Mouse (Mus musculus): ENCODE data around the gene Ugt1a1. TPM values are rescaled to one million over a fixed set of nuclear protein-coding genes. Genes with fewer than 3 reads are reported as not detected.

Gene Ugt1a1
- polyA plus RNA-seq, 1 experiment from 2014 or later = not detected

GRCm38 (mm10) chr1:88264237-88264868 is 52.6 kb downstream of the Ugt1a1 start:
- no peak overlapping the region for H3K9ac ChIP-seq (ENCODE audit: low read length)
- no peak overlapping the region for H3K4me2 ChIP-seq
- H3K4me3 ChIP-seq (ENCODE audit: low read depth, low read length) = no peak overlapping the region
- no peak for ATAC-seq (ENCODE audit: low FRiP score)
- H3K9me3 ChIP-seq (ENCODE audit: control insufficient read depth, low read length) = peaks cover 25% of the 10 kb centered on the region
- H3K27ac ChIP-seq (ENCODE audit: low read depth, low read length) = no peak overlapping the region
- H3K27me3 ChIP-seq (ENCODE audit: control insufficient read depth, insufficient read depth, low read length) = no peaks in the 10 kb centered on the region
- peaks cover 86% of the 10 kb centered on the region for H3K36me3 ChIP-seq (ENCODE audit: control insufficient read depth, insufficient read depth, low read length)
- WGBS = 90% methylated on average over 7 of the region's 7 CpGs
- DNase-seq (ENCODE audit: low spot score, missing footprints) = no peak
- no peaks in the 10 kb centered on the region for H3K4me1 ChIP-seq (ENCODE audit: control insufficient read depth, insufficient read depth, low read length)

- Histone ChIP-seq H3K4me2 (no peak overlapping the region), H3K4me1 (ENCODE audit: control insufficient read depth, insufficient read depth, low read length) (no peaks in the 10 kb centered on the region), H3K9me3 (ENCODE audit: control insufficient read depth, low read length) (peaks cover 24% of the 10 kb centered on the region), H3K27me3 (ENCODE audit: control insufficient read depth, insufficient read depth, low read length) (no peaks in the 10 kb centered on the region), H3K36me3 (ENCODE audit: control insufficient read depth, insufficient read depth, low read length) (peaks cover 91% of the 10 kb centered on the region), H3K4me3 (ENCODE audit: low read depth, low read length) (no peak overlapping the region), H3K27ac (ENCODE audit: low read depth, low read length) (no peak overlapping the region), H3K9ac (ENCODE audit: low read length) (no peak overlapping the region)
- ATAC-seq (ENCODE audit: low FRiP score) (no peak), DNase-seq (ENCODE audit: low spot score, missing footprints) (no peak)
- WGBS = 82% methylated on average over 4 of the region's 4 CpGs
These were observed 53.1 kb downstream of the Ugt1a1 start for GRCm38 (mm10) chr1:88264869-88265240.

DNA sequence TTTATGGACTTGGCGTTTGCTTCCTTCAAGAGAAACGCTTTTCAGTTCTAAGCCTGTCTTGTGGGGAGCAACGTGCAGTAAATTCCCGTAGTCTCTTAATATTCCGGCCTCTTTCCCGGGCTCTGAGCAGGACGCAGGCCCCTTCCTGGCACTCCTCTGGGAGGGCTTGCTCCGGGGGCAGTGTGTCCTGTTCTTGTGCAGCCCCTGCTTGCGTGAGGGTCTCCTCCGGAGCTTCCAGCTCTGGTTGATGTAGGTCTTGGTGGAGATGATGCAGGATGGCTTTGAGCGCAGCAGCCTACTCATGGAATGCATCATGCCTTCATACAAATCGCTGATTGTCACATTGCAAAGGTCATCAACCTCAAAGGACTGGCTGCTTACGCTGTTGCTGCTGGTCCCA is 54.4 kb downstream of the Ugt1a1 start:
- no peak for ATAC-seq (ENCODE audit: low FRiP score)

GRCm38 (mm10) chr1:88267489-88267888 is 55.7 kb downstream of the Ugt1a1 start:
- Histone ChIP-seq H3K27ac (ENCODE audit: low read depth, low read length) (no peak overlapping the region), H3K27me3 (ENCODE audit: control insufficient read depth, insufficient read depth, low read length) (no peaks in the 10 kb centered on the region), H3K4me2 (no peak overlapping the region), H3K9ac (ENCODE audit: low read length) (no peak overlapping the region), H3K36me3 (ENCODE audit: control insufficient read depth, insufficient read depth, low read length) (peaks cover 87% of the 10 kb centered on the region), H3K4me3 (ENCODE audit: low read depth, low read length) (no peak overlapping the region), H3K4me1 (ENCODE audit: control insufficient read depth, insufficient read depth, low read length) (no peaks in the 10 kb centered on the region), H3K9me3 (ENCODE audit: control insufficient read depth, low read length) (peaks cover 12% of the 10 kb centered on the region)
- 96% methylated on average over 6 of the region's 6 CpGs for whole genome bisulfite sequencing
- peak; percentile 7; the same call in 1 of the 2 replicates for ATAC-seq (ENCODE audit: low FRiP score)
- DNase-seq (ENCODE audit: low spot score, missing footprints) = no peak

More for the DNA sequence above, 54.4 kb downstream of the Ugt1a1 start:
- Histone ChIP-seq H3K27me3 (ENCODE audit: control insufficient read depth, insufficient read depth, low read length) (no peaks in the 10 kb centered on the region), H3K27ac (ENCODE audit: low read depth, low read length) (no peak overlapping the region), H3K9ac (ENCODE audit: low read length) (no peak overlapping the region), H3K9me3 (ENCODE audit: control insufficient read depth, low read length) (peaks cover 20% of the 10 kb centered on the region), H3K4me2 (no peak overlapping the region), H3K36me3 (ENCODE audit: control insufficient read depth, insufficient read depth, low read length) (peaks cover 88% of the 10 kb centered on the region), H3K4me3 (ENCODE audit: low read depth, low read length) (no peak overlapping the region), H3K4me1 (ENCODE audit: control insufficient read depth, insufficient read depth, low read length) (no peaks in the 10 kb centered on the region)
- 90% methylated on average over 13 of the region's 13 CpGs for whole genome bisulfite sequencing
- DNase-seq (ENCODE audit: low spot score, missing footprints) = no peak

GRCm38 (mm10) chr1:88268070-88268469 is 56.3 kb downstream of the Ugt1a1 start:
- H3K36me3 ChIP-seq (ENCODE audit: control insufficient read depth, insufficient read depth, low read length) = peaks cover 86% of the 10 kb centered on the region
- ATAC-seq (ENCODE audit: low FRiP score) (no peak), DNase-seq (ENCODE audit: low spot score, missing footprints) (no peak)
- H3K4me3 ChIP-seq (ENCODE audit: low read depth, low read length) = no peak overlapping the region
- no peaks in the 10 kb centered on the region for H3K27me3 ChIP-seq (ENCODE audit: control insufficient read depth, insufficient read depth, low read length)
- WGBS = 85% methylated on average over 6 of the region's 6 CpGs
- H3K4me2 ChIP-seq = no peak overlapping the region
- no peak overlapping the region for H3K27ac ChIP-seq (ENCODE audit: low read depth, low read length)
- no peak overlapping the region for H3K9ac ChIP-seq (ENCODE audit: low read length)
- H3K9me3 ChIP-seq (ENCODE audit: control insufficient read depth, low read length) = peaks cover 12% of the 10 kb centered on the region
- no peaks in the 10 kb centered on the region for H3K4me1 ChIP-seq (ENCODE audit: control insufficient read depth, insufficient read depth, low read length)

Other genes with a start within 250 kb of the Ugt1a1 start
- 27.9 and 29.2 TPM in 2 replicates for gene Usp40, start 203.4 kb upstream of the Ugt1a1 start, polyA plus RNA-seq (2014; fragmentation: Nextera tagmentation; extraction: Ambion mirVana)
- not detected in 2 replicates for gene Ugt1a10, start 156.6 kb upstream of the Ugt1a1 start, polyA plus RNA-seq (2014; fragmentation: Nextera tagmentation; extraction: Ambion mirVana)
- gene Ugt1a9, start 141.2 kb upstream of the Ugt1a1 start, polyA plus RNA-seq (2014; fragmentation: Nextera tagmentation; extraction: Ambion mirVana) = not detected in 2 replicates
- not detected in 2 replicates for gene Ugt1a8, start 124.1 kb upstream of the Ugt1a1 start, polyA plus RNA-seq (2014; fragmentation: Nextera tagmentation; extraction: Ambion mirVana)
- gene Ugt1a7c, start 116.9 kb upstream of the Ugt1a1 start, polyA plus RNA-seq (2014; fragmentation: Nextera tagmentation; extraction: Ambion mirVana) = 0.97 and 1.2 TPM in 2 replicates
- not detected in 2 replicates for gene Ugt1a6b, start 108.7 kb upstream of the Ugt1a1 start, polyA plus RNA-seq (2014; fragmentation: Nextera tagmentation; extraction: Ambion mirVana)
- gene Ugt1a6a, start 77.2 kb upstream of the Ugt1a1 start, polyA plus RNA-seq (2014; fragmentation: Nextera tagmentation; extraction: Ambion mirVana) = not detected in 2 replicates
- gene Ugt1a5, start 45.9 kb upstream of the Ugt1a1 start, polyA plus RNA-seq (2014; fragmentation: Nextera tagmentation; extraction: Ambion mirVana) = not detected in 2 replicates
- gene Ugt1a2, start 11.4 kb upstream of the Ugt1a1 start, polyA plus RNA-seq (2014; fragmentation: Nextera tagmentation; extraction: Ambion mirVana) = not detected in 2 replicates
- 13.4 and 15.4 TPM in 2 replicates for gene Dnajb3, start 6.2 kb upstream of the Ugt1a1 start, polyA plus RNA-seq (2014; fragmentation: Nextera tagmentation; extraction: Ambion mirVana)
- 1.6 and 1.7 TPM in 2 replicates for gene Mroh2a, start 15.0 kb downstream of the Ugt1a1 start, polyA plus RNA-seq (2014; fragmentation: Nextera tagmentation; extraction: Ambion mirVana)
- gene Hjurp, start 65.7 kb downstream of the Ugt1a1 start, polyA plus RNA-seq (2014; fragmentation: Nextera tagmentation; extraction: Ambion mirVana) = 135 TPM in 2 replicates
- not detected in 2 replicates for gene Trpm8, start 65.7 kb downstream of the Ugt1a1 start, polyA plus RNA-seq (2014; fragmentation: Nextera tagmentation; extraction: Ambion mirVana)
- gene Spp2, start 195.0 kb downstream of the Ugt1a1 start, polyA plus RNA-seq (2014; fragmentation: Nextera tagmentation; extraction: Ambion mirVana) = not detected in 2 replicates